Mouse (Mus musculus) MEL (cell line): ENCODE data around the gene Slc1a3. TPM values are rescaled to one million over a fixed set of nuclear protein-coding genes. Genes with fewer than 3 reads are reported as not detected.
A peak's percentile ranks its signal among the peaks of the same experiment; 100 is the strongest.

ENCODE experiments used
- DNase-seq: peaks from one replicate; pipeline ENCODE4 v3.0.0; 2011; ENCODE audit warnings: low read depth, low spot score
- H3K27ac ChIP-seq: 2 replicates; pipeline ENCODE4 v1.5.1; 2012; ENCODE audit warnings: low read depth, mild to moderate bottlenecking, control low read depth, low read length, moderate library complexity; ENCODE audit not compliant: control insufficient read depth
- H3K27me3 ChIP-seq, 2 experiments: fragments of 150-350 bp in 1 of 2; sonication (generic) in 1 of 2; 2 replicates each; pipeline ENCODE4 v1.6.1; 2012; ENCODE audit warnings: low read length in 2 of 2, mild to moderate bottlenecking in 2 of 2, improper control_type of control experiment in 1 of 2, moderate library complexity in 1 of 2; ENCODE audit not compliant: insufficient read depth in 2 of 2, control insufficient read depth in 1 of 2
- H3K36me3 ChIP-seq, 2 experiments: 2 replicates each; pipeline ENCODE4 v1.6.1; 2012 to 2014; ENCODE audit warnings: low read length in 2 of 2, improper control_type of control experiment in 1 of 2, inconsistent platforms in 1 of 2, mild to moderate bottlenecking in 1 of 2; ENCODE audit not compliant: insufficient read depth in 2 of 2, control insufficient read depth in 1 of 2
- H3K4me1 ChIP-seq, 2 experiments: fragments of 150-350 bp in 1 of 2; sonication (generic) in 1 of 2; 2 replicates each; pipeline ENCODE4 v1.6.1; 2012; ENCODE audit warnings: low read length in 2 of 2, improper control_type of control experiment in 1 of 2, mild to moderate bottlenecking in 1 of 2; ENCODE audit not compliant: insufficient read depth in 2 of 2, control insufficient read depth in 1 of 2
- H3K4me3 ChIP-seq, 2 experiments: fragments of 150-350 bp in 1 of 2; sonication (generic) in 1 of 2; 2 replicates each; pipeline ENCODE4 v1.5.1; 2012; ENCODE audit warnings: low read depth in 2 of 2, low read length in 2 of 2, mild to moderate bottlenecking in 2 of 2, moderate library complexity in 2 of 2, control low read depth in 1 of 2, improper control_type of control experiment in 1 of 2; ENCODE audit not compliant: control insufficient read depth in 1 of 2, insufficient read depth in 1 of 2
- H3K79me2 ChIP-seq: 2 replicates; pipeline ENCODE4 v1.6.1; 2012; ENCODE audit warnings: mild to moderate bottlenecking, low read length, moderate library complexity; ENCODE audit not compliant: control insufficient read depth, poor library complexity, insufficient read depth
- H3K9ac ChIP-seq: 2 replicates; pipeline ENCODE4 v1.6.1; 2012; ENCODE audit warnings: low read depth, mild to moderate bottlenecking, control low read depth, low read length, moderate library complexity; ENCODE audit not compliant: control insufficient read depth, poor library complexity, severe bottlenecking
- H3K9me3 ChIP-seq: fragments of 150-350 bp; sonication (generic); replicated peaks from 2 replicates; pipeline ENCODE4 v1.6.1; 2012; ENCODE audit warnings: mild to moderate bottlenecking, low read length, improper control_type of control experiment, moderate library complexity; ENCODE audit not compliant: insufficient read depth
- CHD2 ChIP-seq: IDR thresholded peaks from 2 replicates; pipeline ENCODE4 v1.6.1; 2011; ENCODE audit warnings: low read length, improper control_type of control experiment
- HCFC1 ChIP-seq: IDR thresholded peaks from 2 replicates; pipeline ENCODE4 v1.6.1; 2012; ENCODE audit warnings: low read depth, mild to moderate bottlenecking, inconsistent platforms, low read length, improper control_type of control experiment, moderate library complexity
- JUND ChIP-seq: IDR thresholded peaks from 2 replicates; pipeline ENCODE4 v1.6.1; 2011; ENCODE audit warnings: low read depth, mild to moderate bottlenecking, improper control_type of control experiment, low read length
- MAX ChIP-seq: IDR thresholded peaks from 2 replicates; pipeline ENCODE4 v1.6.1; 2011; ENCODE audit warnings: low read length, improper control_type of control experiment
- MYB ChIP-seq: IDR thresholded peaks from 2 replicates; pipeline ENCODE4 v1.6.1; 2011; ENCODE audit warnings: mild to moderate bottlenecking, low read depth, low read length, improper control_type of control experiment
- MYC ChIP-seq: IDR thresholded peaks from 2 replicates; pipeline ENCODE4 v1.6.1; 2011; ENCODE audit warnings: low read depth, mild to moderate bottlenecking, low read length, improper control_type of control experiment, moderate library complexity
- UBTF ChIP-seq: IDR thresholded peaks from 2 replicates; pipeline ENCODE4 v1.6.1; 2012; ENCODE audit warnings: low read depth, mild to moderate bottlenecking, inconsistent platforms, low read length, improper control_type of control experiment, moderate library complexity, borderline replicate concordance; ENCODE audit not compliant: insufficient read depth
- ZMIZ1 ChIP-seq: IDR thresholded peaks from 2 replicates; pipeline ENCODE4 v1.6.1; 2012; ENCODE audit warnings: low read depth, mild to moderate bottlenecking, inconsistent platforms, low read length, improper control_type of control experiment, moderate library complexity
- polyA plus RNA-seq, 2 experiments: library from polyadenylated mRNA; stranded (reverse) in 1 of 2; unstranded in 1 of 2; fragments of >175 nt in 1 of 2; fragments of >200 nt in 1 of 2; gene quantifications; 2 replicates each; pipeline versions ENCODE4 v1.2.1 to v1.2.4; 2012; ENCODE audit warnings: low replicate concordance in 2 of 2, low read depth in 1 of 2; ENCODE audit not compliant: insufficient read length in 2 of 2, insufficient read depth in 1 of 2, missing spikeins in 1 of 2
- total RNA-seq: library from RNA; depleted of rRNA; stranded (reverse); fragments of 300-350 nt; gene quantifications from 2 replicates; pipeline ENCODE4 v1.2.3, GENCODE M21; 2012

Slc1a3 gene
- total and polyA plus RNA-seq, 3 experiments: not detected

GRCm38 (mm10) chr15:8643997-8644692 lies 66.4 kb downstream of the Slc1a3 start:
- no peak overlapping the region for H3K4me3 ChIP-seq
- no peaks in the 10 kb centered on the region for H3K36me3 ChIP-seq
- no peak for TF ChIP-seq JUND
- TF ChIP-seq MYB: no peak
- no peak for TF ChIP-seq ZMIZ1
- peaks cover 10 to 13% of the 10 kb centered on the region in 2 experiments for H3K27me3 ChIP-seq
- no peaks in the 10 kb centered on the region for H3K4me1 ChIP-seq
- H3K27ac ChIP-seq: no peak overlapping the region
- H3K9ac ChIP-seq: no peak overlapping the region
- no peak for DNase-seq
- H3K9me3 ChIP-seq: no peaks in the 10 kb centered on the region
- no peaks in the 10 kb centered on the region for H3K79me2 ChIP-seq

GRCm38 (mm10) chr15:8639856-8640255 lies 70.7 kb downstream of the Slc1a3 start:
- Histone ChIP-seq H3K4me3 (no peak overlapping the region), H3K9me3 (no peaks in the 10 kb centered on the region), H3K27me3 (peaks cover 9% of the 10 kb centered on the region in 2 experiments), H3K4me1 (no peaks in the 10 kb centered on the region; a peak in 1 of 4 replicates), H3K27ac (no peak overlapping the region), H3K36me3 (peaks cover 0 to 6% of the 10 kb centered on the region in 2 experiments; a peak in 2 of 4 replicates), H3K9ac (no peak overlapping the region), H3K79me2 (no peaks in the 10 kb centered on the region)
- DNase-seq: no peak
- TF ChIP-seq HCFC1: peak; percentile 70; the same call in 1 of the 2 replicates
- no peak for TF ChIP-seq CHD2
- no peak for TF ChIP-seq MAX

GRCm38 (mm10) chr15:8638568-8639325 lies 71.8 kb downstream of the Slc1a3 start:
- TF ChIP-seq UBTF (no peak), MYC (no peak), JUND (no peak)

More at GRCm38 (mm10) chr15:8638568-8639325, 71.8 kb downstream of the Slc1a3 start:
- peaks cover 0 to 6% of the 10 kb centered on the region in 2 experiments; a peak in 2 of 4 replicates for H3K36me3 ChIP-seq
- no peak overlapping the region for H3K9ac ChIP-seq
- peaks cover 7 to 9% of the 10 kb centered on the region in 2 experiments for H3K27me3 ChIP-seq
- H3K4me1 ChIP-seq: no peaks in the 10 kb centered on the region; a peak in 1 of 4 replicates
- DNase-seq: no peak
- no peaks in the 10 kb centered on the region for H3K79me2 ChIP-seq
- H3K9me3 ChIP-seq: no peaks in the 10 kb centered on the region
- no peak overlapping the region for H3K27ac ChIP-seq
- no peak overlapping the region for H3K4me3 ChIP-seq
